Mouse (Mus musculus) liver (tissue): ENCODE measurements around the gene Pip4k2c.
"Not testable (repeated sequence)": the region's sequence is repeated elsewhere in the genome, so short reads cannot be mapped to it uniquely, and the experiment has no call there.

Experiments
- DNase-seq: peaks from one replicate; pipeline ENCODE4 v3.0.0-alpha.2; 2020; ENCODE audit warnings: mixed read lengths

Pip4k2c gene

GRCm38 (mm10) chr10:127166771-127167613, 44.4 kb downstream of the Pip4k2c start:
- DNase-seq = no peak

- no peak for DNase-seq
These were observed 45.0 kb downstream of the Pip4k2c start for GRCm38 (mm10) chr10:127166404-127166715.

- peak; percentile 62 for DNase-seq
These were observed 45.6 kb downstream of the Pip4k2c start for GRCm38 (mm10) chr10:127165654-127166403.

- no peak for DNase-seq
These were observed 46.1 kb downstream of the Pip4k2c start for GRCm38 (mm10) chr10:127165354-127165653.

- peak; percentile 83 for DNase-seq
These were observed 46.6 kb downstream of the Pip4k2c start, which contains the start of gene B4galnt1 for GRCm38 (mm10) chr10:127164631-127165353. TSS of gene B4galnt1 (plus strand) at chr10:127165225.

GRCm38 (mm10) chr10:127164190-127164589, 47.2 kb downstream of the Pip4k2c start:
- DNase-seq = no peak

GRCm38 (mm10) chr10:127162771-127163261, 48.6 kb downstream of the Pip4k2c start:
- not testable (repeated sequence) for DNase-seq

- no peak for DNase-seq
These were observed 50.7 kb downstream of the Pip4k2c start for GRCm38 (mm10) chr10:127160728-127161127.

GRCm38 (mm10) chr10:127160081-127160480, 51.3 kb downstream of the Pip4k2c start:
- no peak for DNase-seq

- DNase-seq = no peak
These were observed 52.9 kb downstream of the Pip4k2c start for GRCm38 (mm10) chr10:127158471-127158870.

GRCm38 (mm10) chr10:127156511-127156910, 54.9 kb downstream of the Pip4k2c start:
- DNase-seq = no peak

GRCm38 (mm10) chr10:127156089-127156488, 55.3 kb downstream of the Pip4k2c start:
- no peak for DNase-seq

GRCm38 (mm10) chr10:127154652-127155051, 56.7 kb downstream of the Pip4k2c start:
- no peak for DNase-seq

GRCm38 (mm10) chr10:127154241-127154640, 57.1 kb downstream of the Pip4k2c start:
- DNase-seq = no peak

- no peak for DNase-seq
These were observed 58.1 kb downstream of the Pip4k2c start for GRCm38 (mm10) chr10:127153323-127153722.

- DNase-seq = not testable (repeated sequence)
These were observed 58.8 kb downstream of the Pip4k2c start for GRCm38 (mm10) chr10:127152556-127152955.

GRCm38 (mm10) chr10:127151233-127151632, 60.2 kb downstream of the Pip4k2c start:
- not testable (repeated sequence) for DNase-seq

GRCm38 (mm10) chr10:127150471-127150872, 60.9 kb downstream of the Pip4k2c start:
- no peak for DNase-seq

- no peak for DNase-seq
These were observed 64.2 kb downstream of the Pip4k2c start for GRCm38 (mm10) chr10:127147135-127147534.
